Comparison of ENCODE assay signal across 9 mouse cellular contexts in the genomic region with DNA sequence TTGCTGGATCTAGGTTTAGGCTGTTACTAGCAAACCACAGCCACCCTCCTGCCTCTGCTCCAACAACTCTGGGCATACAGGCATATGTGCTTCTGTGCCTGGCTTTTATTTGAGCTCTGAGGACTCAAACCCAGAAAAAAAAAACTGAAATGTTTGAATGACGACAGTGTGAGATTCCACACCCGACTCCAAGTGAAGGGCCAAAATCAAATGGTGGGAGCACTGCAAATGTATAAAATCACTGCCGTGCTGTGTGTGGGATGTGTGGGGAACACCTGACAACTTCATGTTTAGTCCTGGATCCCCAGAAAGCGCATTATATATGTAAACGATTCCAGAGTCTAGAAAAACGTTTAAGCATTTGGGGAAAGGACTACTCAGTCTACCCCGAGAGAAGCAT.
"Had no signal": no experiment of that assay in that cellular context is flagged by ENCODE, and none has a peak within 500 bp of the region (broad histone marks: within the 10 kb centered on the region; RNA-seq: fewer than 3 reads in every experiment).

No protein-coding gene starts in this region.

- DNase-seq: kidney, adult 18-20 months; kidney, postnatal 14 days; kidney, postnatal 4 days; liver, postnatal 0 days; lung, embryonic 14.5 days; right cerebral cortex, postnatal 4 days; thymus, postnatal 25 days had no signal

- ATAC-seq: intestine, embryonic 16.5 days; liver, postnatal 0 days; lung, postnatal 0 days had no signal
